Mouse (Mus musculus): Measurements from ENCODE around the gene Actn3.
A peak's percentile ranks its signal among the peaks of the same experiment; 100 is the strongest.

DNA sequence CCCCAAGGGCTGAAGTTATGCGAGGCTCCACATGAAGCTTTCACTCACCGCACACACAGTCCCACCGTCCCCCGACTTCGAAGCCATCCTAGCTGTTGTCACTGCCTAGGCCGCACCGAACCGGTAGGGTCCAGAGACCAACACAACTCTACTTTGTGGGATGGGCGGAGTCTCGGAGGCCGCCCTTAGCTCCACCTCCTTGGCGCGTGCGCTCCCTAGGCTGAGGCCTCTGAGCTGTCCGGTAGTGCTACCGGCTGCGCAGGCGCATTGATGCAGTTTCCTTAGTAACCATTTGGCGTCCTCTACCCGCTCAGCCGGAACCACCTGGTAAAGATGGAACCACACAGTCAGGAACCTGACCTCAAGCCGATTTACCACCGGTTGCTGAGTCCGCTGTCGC is 38.6 kb downstream of the Actn3 start, which contains the start of the genes Ccs and Ccdc87:
- TF ChIP-seq CTCF (IDR thresholded peaks at IDR 0.05; ENCODE audit: borderline replicate concordance, extremely low read depth, insufficient read depth, insufficient read length) (peak; percentile 3; the same call in 1 of the 2 replicates), POLR2A (IDR thresholded peaks at IDR 0.05; ENCODE audit: borderline replicate concordance, extremely low read depth, insufficient read depth, insufficient read length, poor library complexity, severe bottlenecking) (no peak)
